Mouse (Mus musculus) heart, adult 8-10 months (tissue): ENCODE data around the gene Smim26. TPM values are rescaled to one million over a fixed set of nuclear protein-coding genes. Genes with fewer than 3 reads are reported as not detected.
A peak's percentile ranks its signal among the peaks of the same experiment; 100 is the strongest.

Experiments
- DNase-seq: peaks from one replicate; pipeline ENCODE4 v3.0.0; 2022; ENCODE audit warnings: low spot score
- microRNA-seq: library from miRNA; unstranded; fragments of <30 nt; microRNA quantifications from one replicate; pipeline ENCODE4 v1.2.0, GENCODE M21; 2022
- total RNA-seq, 4 experiments: library from RNA; stranded (reverse); gene quantifications; 2 replicates each; pipeline ENCODE4 v1.2.4; 2022

The Smim26 gene
- total RNA-seq, 4 experiments from 2014 or later: 84.8 to 108 (median 94.5) TPM

DNA sequence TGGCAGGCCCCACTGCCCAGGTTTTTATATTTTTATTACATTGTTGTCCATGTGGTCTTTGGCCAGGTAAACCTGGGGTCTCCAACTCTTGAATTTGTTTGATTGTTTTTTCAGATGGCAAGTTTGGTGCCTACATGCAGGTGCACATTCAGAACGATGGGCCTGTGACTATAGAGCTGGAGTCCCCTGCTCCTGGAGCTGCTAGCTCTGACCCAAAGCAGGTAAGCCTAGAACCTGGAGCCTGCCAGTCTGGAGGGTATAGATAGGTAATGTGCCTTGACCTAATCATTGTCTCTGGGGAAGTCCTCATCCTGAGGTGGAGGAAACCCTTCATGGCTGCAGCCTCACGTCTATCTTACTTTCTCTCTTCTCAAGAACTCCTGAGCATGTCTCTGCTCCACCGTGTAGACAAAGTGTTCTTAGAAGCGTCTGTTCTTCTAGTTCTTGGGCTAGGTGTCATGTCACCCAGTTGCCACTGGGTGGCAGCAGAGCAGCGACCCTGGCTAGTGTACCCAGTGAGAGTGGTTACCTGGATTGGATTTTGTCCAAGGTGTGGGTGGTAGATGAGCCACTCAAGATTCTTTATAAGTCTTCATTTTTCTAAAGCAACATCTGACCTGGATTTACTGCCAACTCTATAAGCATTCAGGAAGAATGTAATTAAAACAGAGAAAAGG lies 41.9 kb downstream of the Smim26 start:
- DNase-seq: peak; percentile 44

DNA sequence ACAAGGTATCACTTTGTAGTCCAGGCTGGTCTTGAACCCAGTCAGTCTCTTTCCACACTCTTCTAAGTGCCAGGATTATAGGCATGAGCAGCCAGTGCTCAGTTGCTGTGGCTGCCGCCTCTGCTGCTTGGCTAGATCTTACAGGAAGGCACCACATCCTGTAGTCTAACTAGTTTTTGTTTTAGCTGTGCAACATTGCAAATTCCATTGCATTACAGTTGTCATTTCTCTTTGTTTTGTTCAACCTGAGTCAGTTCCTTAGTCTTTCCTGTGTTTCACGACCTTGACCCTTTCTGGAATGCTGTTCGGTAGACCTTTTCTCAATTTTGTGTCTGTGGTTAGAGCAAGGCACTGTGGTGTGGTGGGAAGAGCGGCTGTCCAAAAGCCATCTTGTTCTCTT lies 43.4 kb downstream of the Smim26 start:
- DNase-seq: no peak

DNA sequence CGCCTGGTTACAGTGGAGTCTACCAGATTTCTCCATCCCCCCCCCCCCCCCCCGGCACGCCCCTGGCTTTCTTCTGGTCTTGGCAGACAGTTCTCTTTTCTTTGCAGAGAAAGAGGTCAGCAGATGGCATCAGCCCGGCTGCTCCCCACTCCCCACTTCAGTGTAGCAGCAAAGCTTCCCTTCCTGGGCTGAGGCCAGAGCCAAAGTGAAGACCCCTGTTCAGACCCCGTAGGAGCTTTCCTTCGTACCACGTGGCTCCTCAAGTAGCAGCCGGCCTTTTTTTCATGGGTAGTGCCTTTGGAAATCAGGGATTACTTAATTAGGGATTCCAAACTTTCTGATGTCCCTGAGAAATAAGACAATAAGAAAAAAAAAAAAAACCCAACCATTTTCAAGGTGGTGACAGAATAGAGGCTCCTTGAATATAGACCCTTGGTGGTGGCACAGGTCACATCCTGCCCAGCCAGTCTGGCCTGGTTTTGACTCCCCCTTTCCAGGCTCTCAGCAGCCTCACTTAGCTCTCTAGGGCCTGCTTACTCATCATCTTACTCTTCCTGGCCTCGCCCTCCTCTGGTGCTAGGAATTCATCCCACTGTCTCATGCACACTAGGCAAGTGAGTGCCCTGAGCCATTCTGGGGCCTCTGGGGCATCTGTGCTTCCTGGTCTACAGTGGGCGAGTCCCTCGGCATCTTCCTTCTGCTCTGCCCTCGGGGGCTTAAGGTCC lies 44.0 kb downstream of the Smim26 start:
- DNase-seq: no peak

DNA sequence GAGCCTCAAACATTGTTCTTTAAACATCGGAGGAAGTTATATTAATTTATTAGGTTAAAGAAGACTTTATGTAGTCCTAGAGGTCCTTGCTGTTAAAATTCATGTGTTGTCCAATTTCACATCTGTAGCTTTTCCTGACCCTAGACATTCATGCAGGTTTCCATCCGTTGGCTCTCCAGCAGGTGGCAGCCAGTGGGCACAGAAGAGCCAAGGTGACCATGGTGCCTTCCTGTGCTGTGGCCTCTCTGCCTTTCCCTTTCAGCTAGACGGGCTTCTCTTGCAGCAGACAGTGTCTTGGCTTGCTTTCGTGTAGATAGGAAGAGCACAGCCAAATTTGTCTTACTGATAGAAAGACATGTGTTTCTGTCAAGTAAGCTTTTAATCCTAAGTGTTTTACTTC lies 44.9 kb downstream of the Smim26 start:
- DNase-seq: no peak

DNA sequence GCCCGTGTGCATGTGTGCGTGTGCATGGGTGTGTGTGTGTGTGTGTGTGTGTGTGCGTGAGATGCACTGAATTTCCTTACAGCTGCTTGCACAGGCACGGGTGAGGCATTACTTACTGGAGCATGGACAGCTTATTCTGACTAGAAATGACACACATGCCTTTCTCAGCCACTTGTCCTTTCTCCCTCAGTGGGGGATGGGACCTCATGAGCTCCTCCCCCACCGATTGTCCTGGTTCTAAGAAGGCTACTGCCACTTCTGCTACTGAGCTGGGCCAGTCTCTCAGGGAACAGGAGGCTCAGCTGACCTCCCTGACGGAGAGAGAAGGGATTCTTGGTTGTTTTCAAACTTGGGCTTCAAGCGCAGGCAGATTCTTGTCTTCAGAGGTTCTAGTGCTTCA lies 46.2 kb downstream of the Smim26 start:
- no peak for DNase-seq

DNA sequence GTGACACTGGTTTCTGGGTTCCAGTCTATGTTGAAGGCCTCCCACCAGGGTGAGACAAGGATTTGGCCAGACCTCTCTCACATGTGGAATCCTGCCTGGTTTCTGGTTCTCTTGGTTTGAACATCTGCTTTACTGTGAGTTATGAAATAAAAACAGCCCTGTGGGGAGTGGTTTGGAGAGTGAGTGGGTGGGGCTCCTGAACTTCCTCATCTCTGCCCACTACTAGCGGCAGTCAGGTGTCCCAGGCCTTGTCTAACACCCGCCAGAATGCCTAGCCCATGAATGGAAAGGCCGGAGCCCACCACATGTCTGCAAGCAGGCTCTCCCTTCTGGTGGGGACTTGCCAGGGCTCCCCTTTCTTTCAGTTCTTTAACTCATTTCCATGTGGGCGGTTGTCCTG lies 48.1 kb downstream of the Smim26 start:
- DNase-seq: peak; percentile 22

Small RNA genes within 50 kb of the gene (microRNA-seq; reads per million reads assigned to microRNA genes)
- gene Gm24823: not detected

Other genes starting within 250 kb of the Smim26 start
- gene Kat14, start 225.1 kb upstream of the Smim26 start, total RNA-seq: 10 to 100 TPM; 22.9 to 30.2 (median 27.5) TPM
- 10 to 100 TPM in 2 of 4 experiments, 1 to 10 TPM in 2; 8.9 to 13.3 (median 10.7) TPM for gene Pet117, start 225.1 kb upstream of the Smim26 start, total RNA-seq
- gene Dzank1, start 66.6 kb upstream of the Smim26 start, total RNA-seq: 1 to 10 TPM in 2 of 4 experiments, under 1 TPM in 2; 0.57 to 4.0 (median 0.98) TPM
- gene Polr3f, start 66.3 kb upstream of the Smim26 start, total RNA-seq: 10 to 100 TPM; 10.6 to 12.8 (median 11.5) TPM
- 10 to 100 TPM; 10.9 to 13.2 (median 11.6) TPM for gene Rbbp9, start 43.2 kb upstream of the Smim26 start, total RNA-seq
- gene Sec23b, start 37.8 kb upstream of the Smim26 start, total RNA-seq: 10 to 100 TPM; 16.8 to 22.9 (median 19.1) TPM
- gene Dtd1, start 5.8 kb downstream of the Smim26 start, total RNA-seq: 10 to 100 TPM; 15.4 to 19.0 (median 17.6) TPM
- gene Scp2d1, start 229.6 kb downstream of the Smim26 start, total RNA-seq: not detected